Mouse (Mus musculus) stomach, embryonic 14.5 days (tissue): ENCODE measurements around the gene Hist1h2bb. TPM values are rescaled to one million over a fixed set of nuclear protein-coding genes. Genes with fewer than 3 reads are reported as not detected.
"Not testable (repeated sequence)": the region's sequence is repeated elsewhere in the genome, so short reads cannot be mapped to it uniquely, and the experiment has no call there.

Experiments
- ATAC-seq: fragments of 200-750 bp; cut with Nextera tagmentation; 2 replicates; pipeline ENCODE4 v1.8.0; 2017; ENCODE audit warnings: low read depth, moderate TSS enrichment; ENCODE audit not compliant: insufficient number of reproducible peaks, insufficient read depth, low FRiP score
- H3K27ac ChIP-seq: fragments of 300-500 bp; sonication (generic); 2 replicates; pipeline ENCODE4 v1.5.1; 2014; ENCODE audit warnings: mild to moderate bottlenecking, low read length, moderate library complexity, mixed read lengths
- H3K27me3 ChIP-seq: fragments of 300-500 bp; sonication (generic); 2 replicates; pipeline ENCODE4 v1.6.1; 2014; ENCODE audit warnings: low read length, control low read depth, mixed read lengths; ENCODE audit not compliant: control insufficient read depth, insufficient read depth
- H3K36me3 ChIP-seq: fragments of 300-500 bp; sonication (generic); 2 replicates; pipeline ENCODE4 v1.6.1; 2014; ENCODE audit warnings: mild to moderate bottlenecking, control low read depth, low read length, moderate library complexity, mixed read lengths; ENCODE audit not compliant: control insufficient read depth, insufficient read depth
- H3K4me1 ChIP-seq: fragments of 300-500 bp; sonication (generic); 2 replicates; pipeline ENCODE4 v1.6.1; 2014; ENCODE audit warnings: low read length, control low read depth, mixed read lengths; ENCODE audit not compliant: control insufficient read depth, insufficient read depth
- H3K4me2 ChIP-seq: fragments of 300-500 bp; sonication (generic); replicated peaks from 2 replicates; pipeline ENCODE4 v1.6.1; 2014; ENCODE audit warnings: low read depth, low read length, control low read depth
- H3K4me3 ChIP-seq: fragments of 300-500 bp; sonication (generic); 2 replicates; pipeline ENCODE4 v1.5.1; 2014; ENCODE audit warnings: low read depth, low read length, control low read depth
- H3K9ac ChIP-seq: fragments of 300-500 bp; sonication (generic); replicated peaks from 2 replicates; pipeline ENCODE4 v1.6.1; 2014; ENCODE audit warnings: low read depth, mild to moderate bottlenecking, control low read depth, low read length, moderate library complexity, mixed read lengths
- H3K9me3 ChIP-seq: fragments of 300-500 bp; sonication (generic); 2 replicates; pipeline ENCODE4 v1.6.1; 2016; ENCODE audit warnings: low read depth, low read length, control low read depth; ENCODE audit not compliant: control insufficient read depth
- WGBS: fragments of 180-500 bp; shearing (Covaris S2); extraction: QIAGEN DNeasy Blood & Tissue Kit; methylation state at CpG from one replicate; pipeline ENCODE4 v1.1.7; 2014; 5-methylcytosine and 5-hydroxymethylcytosine counted together
- polyA plus RNA-seq: library from polyadenylated mRNA; unstranded; fragments of >200 nt; fragmentation: Nextera tagmentation; extraction: Ambion mirVana; gene quantifications from 2 replicates; pipeline ENCODE4 v1.2.1, GENCODE M21; 2014

The Hist1h2bb gene
- polyA plus RNA-seq, 1 experiment from 2014 or later, result 2.0 TPM

DNA sequence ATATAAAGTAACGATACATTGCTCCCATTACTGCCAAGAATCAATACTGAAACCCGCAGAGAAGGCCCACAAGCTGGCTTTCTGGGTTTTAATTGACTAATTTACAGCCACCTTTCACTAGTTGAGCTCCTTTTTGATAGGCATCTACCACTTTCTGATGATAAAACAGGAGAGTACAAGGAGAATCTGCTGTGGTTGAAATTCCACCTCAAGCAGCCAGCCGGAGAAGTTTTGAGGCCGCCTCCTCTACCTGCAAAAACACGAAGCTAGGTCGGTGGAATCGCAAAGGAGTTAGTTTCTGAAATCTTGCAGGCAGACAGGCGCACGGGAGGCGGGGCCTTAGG lies 16.7 kb downstream of the Hist1h2bb start:
- H3K4me3 ChIP-seq, result peak overlapping the region; percentile 50
- no peak for ATAC-seq
- H3K9ac ChIP-seq, result peak overlapping the region; percentile 55
- no peaks in the 10 kb centered on the region for H3K36me3 ChIP-seq
- H3K9me3 ChIP-seq, result no peaks in the 10 kb centered on the region
- H3K4me2 ChIP-seq, result peak overlapping the region; percentile 67
- WGBS, result under 1% methylated on average over 10 of the region's 10 CpGs
- H3K4me1 ChIP-seq, result peaks cover 11% of the 10 kb centered on the region
- H3K27me3 ChIP-seq, result no peaks in the 10 kb centered on the region
- peak overlapping the region; percentile 98 for H3K27ac ChIP-seq

DNA sequence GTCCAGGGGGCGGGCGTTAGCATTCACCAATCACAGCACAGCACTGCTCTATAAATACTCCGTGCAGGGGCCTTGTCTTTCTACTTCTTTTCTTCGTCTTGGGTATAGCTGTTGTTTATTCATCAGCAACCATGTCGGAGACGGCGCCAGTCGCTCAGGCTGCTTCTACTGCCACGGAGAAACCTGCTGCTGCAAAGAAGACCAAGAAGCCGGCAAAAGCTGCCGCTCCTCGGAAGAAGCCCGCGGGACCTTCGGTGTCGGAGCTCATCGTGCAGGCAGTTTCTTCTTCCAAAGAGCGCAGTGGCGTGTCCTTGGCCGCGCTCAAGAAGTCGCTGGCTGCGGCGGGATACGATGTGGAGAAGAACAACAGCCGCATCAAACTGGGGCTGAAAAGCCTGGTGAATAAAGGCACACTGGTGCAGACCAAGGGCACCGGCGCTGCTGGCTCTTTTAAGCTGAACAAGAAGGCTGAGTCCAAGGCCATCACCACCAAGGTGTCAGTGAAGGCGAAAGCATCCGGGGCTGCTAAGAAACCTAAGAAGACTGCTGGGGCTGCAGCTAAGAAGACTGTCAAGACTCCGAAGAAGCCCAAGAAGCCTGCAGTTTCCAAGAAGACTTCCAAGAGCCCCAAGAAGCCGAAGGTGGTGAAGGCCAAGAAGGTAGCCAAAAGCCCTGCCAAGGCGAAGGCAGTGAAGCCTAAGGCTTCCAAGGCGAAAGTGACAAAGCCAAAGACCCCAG lies 17.2 kb downstream of the Hist1h2bb start, which contains the start of gene Hist1h1a:
TSS of gene Hist1h1a (plus strand) at position 81 of the 738 bp plus-strand sequence.
- H3K36me3 ChIP-seq, result no peaks in the 10 kb centered on the region
- H3K4me2 ChIP-seq, result peak within 1 kb of the TSS; percentile 67
- peak within 1 kb of the TSS; percentile 50 for H3K4me3 ChIP-seq
- peak within 1 kb of the TSS; percentile 55 for H3K9ac ChIP-seq
- no peaks in the 10 kb centered on the region for H3K27me3 ChIP-seq
- peaks cover 11% of the 10 kb centered on the region for H3K4me1 ChIP-seq
- no peaks in the 10 kb centered on the region for H3K9me3 ChIP-seq
- ATAC-seq, result peak; percentile 74
- H3K27ac ChIP-seq, result peak within 1 kb of the TSS; percentile 98
- WGBS, result 3% methylated on average over 34 of the region's 34 CpGs

DNA sequence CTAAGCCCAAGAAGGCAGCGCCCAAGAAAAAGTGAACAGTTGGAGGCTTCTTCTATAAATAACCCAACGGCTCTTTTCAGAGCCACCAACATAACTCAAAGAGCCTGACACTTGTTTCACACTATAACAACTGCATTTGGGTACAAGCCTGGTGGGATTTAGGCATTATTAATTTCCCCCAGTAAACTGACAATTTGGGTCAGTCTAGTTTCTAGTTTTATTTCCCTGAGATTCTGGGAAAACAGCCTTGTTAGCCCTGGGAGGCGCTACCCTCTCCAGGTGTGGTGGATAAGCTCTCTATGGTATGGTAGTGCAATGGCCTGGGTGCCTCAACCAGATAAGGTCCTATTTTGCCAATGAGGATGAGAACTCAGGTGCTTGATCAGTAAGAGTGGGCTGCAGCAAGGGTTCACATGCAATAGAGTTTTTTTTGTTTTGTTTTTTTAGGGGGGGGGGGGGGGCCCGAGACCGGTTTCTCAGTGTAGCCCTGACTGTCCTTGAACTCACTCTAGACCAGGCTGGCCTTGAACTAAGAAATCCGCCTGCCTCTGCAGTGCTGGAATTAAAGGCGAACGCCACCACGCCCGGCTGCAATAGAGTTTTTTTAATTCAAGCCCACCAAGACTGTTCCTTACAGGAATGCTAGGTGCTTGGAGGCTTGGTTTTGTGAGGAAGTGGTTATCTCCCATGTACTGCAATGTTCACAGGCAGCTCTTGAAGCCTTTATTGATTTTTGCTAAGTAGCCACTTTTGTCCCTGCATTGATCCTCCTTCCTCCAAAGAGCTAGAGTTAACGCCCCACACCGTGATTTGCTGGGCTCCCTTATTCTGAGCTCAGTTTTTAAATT lies 18.0 kb downstream of the Hist1h2bb start:
- Histone ChIP-seq H3K9me3 (no peaks in the 10 kb centered on the region), H3K9ac (peak overlapping the region; percentile 55), H3K4me1 (peaks cover 11% of the 10 kb centered on the region), H3K36me3 (no peaks in the 10 kb centered on the region), H3K4me2 (peak overlapping the region; percentile 67), H3K27me3 (no peaks in the 10 kb centered on the region), H3K4me3 (peak overlapping the region; percentile 50), H3K27ac (peak overlapping the region; percentile 98)
- ATAC-seq, result no peak
- 34% methylated on average over 12 of the region's 12 CpGs for WGBS

DNA sequence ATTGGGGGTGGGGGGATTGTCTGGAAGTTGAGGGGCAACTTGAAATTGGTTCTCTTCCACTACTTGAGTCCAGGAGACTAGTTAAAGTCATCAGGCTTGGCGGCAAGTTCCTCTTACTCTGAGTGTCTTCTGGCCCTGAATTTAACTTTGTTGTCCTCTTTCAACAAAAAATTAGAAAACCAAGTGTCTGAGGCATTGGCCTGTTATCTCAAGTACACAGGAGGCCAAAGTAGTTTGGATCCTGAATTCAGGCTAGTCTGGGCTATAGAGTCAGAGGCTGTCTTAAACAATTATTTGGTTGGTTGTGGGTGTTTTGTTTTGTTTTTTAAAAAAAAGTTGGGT lies 18.6 kb downstream of the Hist1h2bb start:
- H3K4me2 ChIP-seq, result no peak overlapping the region
- WGBS, result 66% methylated on average over 1 of the region's 1 CpGs
- no peak for ATAC-seq
- H3K9ac ChIP-seq, result no peak overlapping the region
- H3K27ac ChIP-seq, result no peak overlapping the region
- H3K27me3 ChIP-seq, result no peaks in the 10 kb centered on the region
- H3K4me1 ChIP-seq, result peaks cover 9% of the 10 kb centered on the region
- H3K4me3 ChIP-seq, result no peak overlapping the region
- no peaks in the 10 kb centered on the region for H3K36me3 ChIP-seq
- H3K9me3 ChIP-seq, result no peaks in the 10 kb centered on the region

DNA sequence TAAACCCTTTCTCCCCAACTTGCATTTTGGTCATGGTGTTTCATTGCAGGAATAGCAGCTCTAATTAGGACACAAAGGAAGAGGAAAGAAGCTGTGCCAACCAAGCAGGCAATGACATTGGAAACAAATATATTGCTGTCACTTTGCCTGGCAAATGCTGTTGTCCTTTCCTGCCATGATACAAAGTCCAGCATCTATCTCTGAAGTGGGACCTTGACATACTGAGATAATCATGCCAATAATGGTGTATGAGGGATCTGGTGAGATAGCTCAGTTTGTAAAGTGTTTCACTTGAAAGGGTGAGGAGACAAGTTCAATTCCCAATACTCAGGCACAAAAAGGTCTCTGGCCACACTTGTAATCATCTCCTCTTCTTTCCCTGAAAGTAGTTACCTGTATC lies 20.2 kb downstream of the Hist1h2bb start:
- Histone ChIP-seq H3K4me3 (no peak overlapping the region), H3K4me2 (no peak overlapping the region), H3K27ac (no peak overlapping the region), H3K9me3 (no peaks in the 10 kb centered on the region), H3K9ac (no peak overlapping the region), H3K27me3 (no peaks in the 10 kb centered on the region), H3K4me1 (peaks cover 6% of the 10 kb centered on the region; the same call in 1 of the 2 replicates), H3K36me3 (no peaks in the 10 kb centered on the region)
- no peak for ATAC-seq

DNA sequence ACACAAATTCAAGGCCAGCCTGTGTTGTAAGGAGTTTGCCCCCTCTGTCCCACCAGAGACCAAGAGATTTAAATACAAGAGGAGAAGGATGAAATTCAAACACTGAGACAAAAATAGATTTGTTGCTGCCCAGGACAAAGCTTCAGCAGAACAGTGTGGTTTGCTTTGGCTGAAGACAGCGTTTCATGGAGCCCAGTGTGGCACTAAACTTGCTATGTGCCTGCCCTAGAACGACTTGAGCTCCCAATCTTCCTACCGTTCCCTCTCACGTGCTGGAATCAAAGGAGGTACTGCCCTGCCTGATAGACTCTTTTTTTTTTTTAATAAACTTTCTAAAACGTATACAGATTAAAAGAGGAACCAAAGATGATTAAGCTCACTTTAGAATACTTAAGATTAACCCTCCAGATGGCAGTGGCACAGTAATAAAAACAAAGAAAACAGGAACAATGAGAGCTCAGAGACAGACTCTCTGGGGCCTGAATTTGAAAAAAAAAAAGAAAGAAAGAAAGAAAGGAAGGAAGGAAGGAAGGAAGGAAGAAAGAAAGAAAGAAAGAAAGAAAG lies 22.4 kb downstream of the Hist1h2bb start:
- no peak overlapping the region for H3K27ac ChIP-seq
- no peaks in the 10 kb centered on the region for H3K36me3 ChIP-seq
- H3K9ac ChIP-seq, result no peak overlapping the region
- H3K4me1 ChIP-seq, result peaks cover 6% of the 10 kb centered on the region; the same call in 1 of the 2 replicates
- H3K27me3 ChIP-seq, result no peaks in the 10 kb centered on the region
- 58% methylated on average over 5 of the region's 5 CpGs for WGBS
- H3K4me2 ChIP-seq, result no peak overlapping the region
- no peak overlapping the region for H3K4me3 ChIP-seq
- H3K9me3 ChIP-seq, result no peaks in the 10 kb centered on the region
- no peak for ATAC-seq

DNA sequence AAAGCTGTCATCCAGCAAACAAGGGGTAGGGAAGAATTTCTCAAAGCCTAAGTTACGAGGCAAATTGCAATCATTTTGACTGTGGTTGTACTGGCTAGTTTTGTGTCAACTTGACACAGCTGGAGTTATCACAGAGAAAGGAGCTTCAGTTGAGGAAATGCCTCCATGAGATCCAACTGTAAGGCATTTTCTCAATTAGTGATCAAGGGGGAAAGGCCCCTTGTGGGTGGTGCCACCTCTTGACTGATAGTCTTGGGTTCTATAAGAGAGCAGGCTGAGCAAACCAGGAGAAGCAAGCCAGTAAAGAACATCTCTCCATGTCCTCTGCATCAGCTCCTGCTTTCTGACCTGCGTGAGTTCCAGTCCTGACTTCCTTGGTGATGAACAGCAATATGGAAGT lies 23.1 kb downstream of the Hist1h2bb start, which contains the start of gene Trim38:
TSS of gene Trim38 (plus strand) at position 301 of the 400 bp plus-strand sequence.
- not testable (repeated sequence) for H3K27me3 ChIP-seq, H3K9me3 ChIP-seq, H3K4me2 ChIP-seq, H3K9ac ChIP-seq, H3K27ac ChIP-seq, ATAC-seq, H3K4me1 ChIP-seq, H3K36me3 ChIP-seq, H3K4me3 ChIP-seq
- WGBS, result 86% methylated on average over 2 of the region's 2 CpGs

DNA sequence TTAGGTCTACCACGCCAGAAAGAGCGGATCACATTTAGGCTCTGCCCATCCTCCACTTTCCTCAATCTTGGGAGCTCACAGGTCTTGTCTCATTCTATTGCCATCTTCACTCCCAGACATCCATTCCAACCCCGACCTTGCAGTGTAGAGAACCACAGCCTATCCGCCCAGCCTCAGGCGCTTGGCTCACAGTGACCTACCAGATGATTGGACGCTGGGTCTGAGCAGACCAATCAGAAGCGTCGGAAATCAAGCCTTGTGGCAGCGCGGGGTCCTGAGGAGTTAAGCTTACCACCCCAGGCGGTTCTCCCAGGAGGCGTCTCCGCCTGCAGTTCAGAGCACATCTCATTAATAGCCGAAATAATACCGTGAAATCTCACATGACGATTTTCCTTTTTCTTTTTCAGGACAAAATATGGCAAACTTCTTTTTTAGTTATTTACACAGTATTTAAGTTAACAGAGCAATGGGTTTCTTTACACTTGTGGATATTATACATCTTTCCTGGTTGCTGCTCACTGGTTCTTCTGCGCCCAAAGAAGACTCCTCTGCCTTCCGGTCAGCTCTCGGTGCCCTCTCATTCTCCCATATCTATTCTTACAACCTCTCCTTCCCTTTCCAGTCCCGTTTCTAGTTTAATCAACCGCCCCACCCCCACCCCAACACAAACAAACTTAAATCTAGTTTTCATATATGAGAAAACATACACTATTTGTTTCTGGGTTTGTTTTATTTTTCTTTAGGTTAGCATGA lies 26.2 kb downstream of the Hist1h2bb start:
- Histone ChIP-seq H3K4me1 (no peaks in the 10 kb centered on the region), H3K27me3 (no peaks in the 10 kb centered on the region), H3K9me3 (no peaks in the 10 kb centered on the region), H3K9ac (no peak overlapping the region), H3K27ac (no peak overlapping the region), H3K4me2 (peak overlapping the region; percentile 29), H3K4me3 (no peak overlapping the region), H3K36me3 (no peaks in the 10 kb centered on the region)
- ATAC-seq, result peak; percentile 95
- 22% methylated on average over 21 of the region's 21 CpGs for WGBS
